Mouse (Mus musculus) frontal cortex, adult 2 months (tissue): ENCODE data around the gene Tyw1. TPM values are rescaled to one million over a fixed set of nuclear protein-coding genes. Genes with fewer than 3 reads are reported as not detected.
A peak's percentile ranks its signal among the peaks of the same experiment; 100 is the strongest.

Experiments used
- DNase-seq, 2 experiments: peaks; one replicate each; pipeline ENCODE4 v3.0.0; 2022; ENCODE audit warnings: low spot score in 1 of 2; ENCODE audit errors: extremely low spot score in 1 of 2
- polyA plus RNA-seq: library from polyadenylated mRNA; depleted of rRNA; stranded (reverse); fragments of >200 nt; gene quantifications from 2 replicates; pipeline ENCODE4 v1.2.3, GENCODE M21; 2012

The Tyw1 gene
- polyA plus RNA-seq, 1 experiment, result 15.1 TPM

GRCm38 (mm10) chr5:130263454-130263853 is 8.0 kb downstream of the Tyw1 start:
- DNase-seq, result no peak

- DNase-seq, result no peak
Observed at GRCm38 (mm10) chr5:130264433-130265005, 9.1 kb downstream of the Tyw1 start.

- peak in 1 of 2 experiments; percentile 53 for DNase-seq
Observed at GRCm38 (mm10) chr5:130266651-130267050, 11.2 kb downstream of the Tyw1 start.

- peak in 1 of 2 experiments; percentile 48 for DNase-seq
Observed at GRCm38 (mm10) chr5:130267316-130267715, 11.9 kb downstream of the Tyw1 start.

GRCm38 (mm10) chr5:130268976-130269375 is 13.6 kb downstream of the Tyw1 start:
- DNase-seq, result no peak

- no peak for DNase-seq
Observed at GRCm38 (mm10) chr5:130272344-130272743, 16.9 kb downstream of the Tyw1 start.

GRCm38 (mm10) chr5:130273046-130273445 is 17.6 kb downstream of the Tyw1 start:
- no peak for DNase-seq

- DNase-seq, result peak in 1 of 2 experiments; percentile 76
Observed at GRCm38 (mm10) chr5:130275509-130275908, 20.1 kb downstream of the Tyw1 start.

- no peak for DNase-seq
Observed at GRCm38 (mm10) chr5:130278011-130278472, 22.6 kb downstream of the Tyw1 start.

GRCm38 (mm10) chr5:130283079-130283732 is 27.8 kb downstream of the Tyw1 start:
- DNase-seq, result peak in 1 of 2 experiments; percentile 32

GRCm38 (mm10) chr5:130288106-130288505 is 32.7 kb downstream of the Tyw1 start:
- no peak for DNase-seq

- DNase-seq, result no peak
Observed at GRCm38 (mm10) chr5:130290242-130290641, 34.8 kb downstream of the Tyw1 start.

- peak; percentile 32 to 70 for DNase-seq
Observed at GRCm38 (mm10) chr5:130290775-130291174, 35.4 kb downstream of the Tyw1 start.

- no peak for DNase-seq
Observed at GRCm38 (mm10) chr5:130292976-130293375, 37.6 kb downstream of the Tyw1 start.

- DNase-seq, result no peak
Observed at GRCm38 (mm10) chr5:130293941-130294340, 38.5 kb downstream of the Tyw1 start.

- DNase-seq, result no peak
Observed at GRCm38 (mm10) chr5:130294598-130294997, 39.2 kb downstream of the Tyw1 start.

GRCm38 (mm10) chr5:130296071-130296470 is 40.7 kb downstream of the Tyw1 start:
- no peak for DNase-seq

GRCm38 (mm10) chr5:130298831-130299460 is 43.5 kb downstream of the Tyw1 start:
- no peak for DNase-seq

GRCm38 (mm10) chr5:130299526-130299925 is 44.1 kb downstream of the Tyw1 start:
- no peak for DNase-seq

GRCm38 (mm10) chr5:130303611-130304010 is 48.2 kb downstream of the Tyw1 start:
- no peak for DNase-seq

GRCm38 (mm10) chr5:130307921-130308320 is 52.5 kb downstream of the Tyw1 start:
- no peak for DNase-seq

- no peak for DNase-seq
Observed at GRCm38 (mm10) chr5:130310077-130310476, 54.7 kb downstream of the Tyw1 start.
